Mouse (Mus musculus) heart, adult 11 months (tissue): ENCODE measurements around the gene Cars2.
A peak's percentile ranks its signal among the peaks of the same experiment; 100 is the strongest.
"Not testable (repeated sequence)": the region's sequence is repeated elsewhere in the genome, so short reads cannot be mapped to it uniquely, and the experiment has no call there.

Experiments used
- DNase-seq: peaks from one replicate; pipeline ENCODE4 v3.0.0; 2022

The Cars2 gene

DNA sequence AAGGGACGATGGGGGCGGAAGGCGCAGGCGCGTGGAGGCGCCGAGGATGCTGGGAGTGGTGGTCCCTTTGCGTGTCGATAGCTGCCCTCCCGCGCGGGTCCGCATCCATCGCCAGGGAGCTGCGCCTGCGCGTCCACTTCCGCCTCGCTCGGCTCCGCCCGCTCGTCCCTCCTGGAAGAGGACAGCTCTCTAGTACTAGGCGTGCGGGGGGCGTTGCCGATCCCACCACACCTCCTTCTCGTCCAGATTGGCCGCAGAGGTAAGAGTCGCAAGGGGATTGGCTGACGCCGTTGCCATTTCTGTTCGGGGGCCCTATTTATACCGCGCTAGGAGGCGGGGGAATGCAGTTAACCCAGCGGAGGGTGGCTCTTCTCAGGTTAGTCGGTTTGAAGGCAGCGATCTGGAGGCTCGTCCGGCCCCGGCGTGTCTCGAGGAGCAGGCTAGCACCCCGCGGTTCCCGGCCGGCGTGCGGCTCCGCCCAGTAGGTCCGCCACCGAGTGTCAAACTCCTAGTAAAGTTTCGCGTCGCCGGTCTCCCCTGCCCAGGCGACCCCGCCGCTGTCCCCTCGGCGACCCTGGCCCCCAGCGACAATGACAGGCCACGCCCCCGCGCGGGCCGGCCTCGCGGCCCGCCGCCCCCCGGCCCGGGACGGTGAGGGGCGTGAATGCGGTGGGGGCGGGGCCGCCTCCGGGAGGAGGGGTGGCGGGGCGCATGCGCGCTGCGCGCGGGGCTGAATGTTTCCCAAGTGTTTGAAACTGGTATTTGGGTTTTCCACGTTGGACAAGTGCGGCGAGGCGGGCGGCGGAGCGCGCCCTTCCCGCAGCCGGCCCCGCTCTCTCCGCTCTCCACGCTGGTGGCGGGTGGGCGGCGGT is 5.4 kb upstream of the Cars2 start:
- DNase-seq = peak; percentile 100

DNA sequence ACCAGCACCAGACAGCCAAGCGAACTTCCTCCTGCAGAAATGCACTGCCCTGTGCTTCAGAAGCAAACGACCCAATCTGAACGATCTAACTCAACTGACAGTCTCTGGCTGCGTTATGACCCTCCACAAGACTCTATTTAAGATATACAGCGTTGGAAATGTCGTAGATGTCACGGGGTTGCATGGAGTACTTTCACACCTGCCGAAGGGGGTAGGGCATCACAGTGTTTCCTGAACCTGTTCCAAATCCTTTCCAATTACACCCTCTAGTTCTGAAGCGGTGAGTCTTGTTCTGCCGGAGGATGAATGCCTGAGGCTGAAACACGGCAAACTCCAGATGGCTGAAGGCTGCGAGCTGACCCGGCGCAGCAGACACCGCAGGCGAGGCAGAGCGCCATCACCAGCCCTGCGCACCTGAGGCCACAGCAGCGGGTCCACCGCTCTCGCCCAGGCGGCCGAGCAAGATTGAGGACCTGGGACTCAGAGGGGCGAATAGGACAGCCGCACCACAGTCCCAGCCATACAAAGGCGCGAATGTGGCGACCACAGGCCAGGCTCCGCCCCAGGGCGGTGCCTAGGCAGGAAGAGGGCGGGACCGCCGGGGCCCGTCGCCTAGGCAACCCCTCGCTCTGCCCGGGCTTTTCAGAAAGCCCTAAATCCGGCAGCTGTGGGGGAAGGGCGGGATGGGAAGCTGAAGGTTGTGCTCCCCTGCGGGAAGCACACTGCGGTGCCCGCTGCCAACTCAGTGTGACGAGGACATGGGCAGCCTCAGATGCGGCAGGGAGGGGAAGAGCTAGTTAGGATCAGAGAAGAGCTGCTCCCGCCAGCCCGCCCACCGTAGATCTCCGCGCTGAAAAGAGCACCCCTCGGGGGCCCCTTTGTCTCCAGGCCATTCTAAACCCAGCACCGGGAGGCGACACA is 4.5 kb upstream of the Cars2 start, which contains the start of gene Ing1:
Gene Ing1 (plus strand): TSS at position 773 of the 921 bp plus-strand sequence.
- DNase-seq = peak; percentile 100

- DNase-seq = peak; percentile 72
These were observed 1.8 kb upstream of the Cars2 start for GRCm38 (mm10) chr8:11552390-11552789.

GRCm38 (mm10) chr8:11551497-11551896 is 914 bp upstream of the Cars2 start:
- not testable (repeated sequence) for DNase-seq

DNA sequence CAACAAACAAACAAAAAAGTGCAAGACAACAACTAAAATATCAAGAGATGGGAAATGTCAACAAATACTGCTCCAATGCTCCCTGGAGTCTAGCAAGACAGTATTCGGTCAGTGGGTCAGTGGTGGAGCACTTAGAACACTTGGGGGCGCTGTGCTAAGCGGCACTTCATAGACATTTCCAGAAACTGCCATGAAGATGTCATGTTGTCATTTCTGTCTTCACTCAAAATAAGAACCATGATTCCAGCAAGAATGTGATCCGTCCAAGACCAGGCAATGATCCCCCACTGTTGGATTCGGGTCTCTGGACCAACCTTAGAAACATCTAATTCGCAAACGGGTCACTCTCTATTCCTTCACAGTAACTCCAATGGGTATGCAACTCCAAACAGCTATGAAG is 877 bp downstream of the Cars2 start:
- DNase-seq = peak; percentile 91

GRCm38 (mm10) chr8:11547063-11547462 is 3.5 kb downstream of the Cars2 start:
- DNase-seq = no peak

DNA sequence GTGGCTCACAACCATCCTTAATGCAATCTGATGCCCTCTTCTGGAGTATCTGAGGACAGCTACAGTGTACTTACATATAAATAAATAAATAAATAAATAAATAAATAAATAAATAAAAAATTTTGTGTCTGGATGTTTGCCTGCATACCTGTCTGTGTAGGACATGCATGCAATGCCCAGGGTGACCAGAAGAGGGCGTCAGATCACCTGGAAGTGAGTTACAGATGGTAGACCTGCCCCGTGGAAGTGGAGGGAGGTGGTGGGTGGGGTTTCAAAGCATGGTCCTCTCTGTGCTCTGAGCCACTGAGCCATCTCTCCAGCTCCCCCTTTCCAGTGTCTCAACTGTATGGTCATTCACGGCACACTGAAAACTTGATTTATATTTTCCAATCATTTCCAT is 6.2 kb downstream of the Cars2 start:
- no peak for DNase-seq

GRCm38 (mm10) chr8:11542866-11543265 is 7.7 kb downstream of the Cars2 start:
- DNase-seq = no peak

DNA sequence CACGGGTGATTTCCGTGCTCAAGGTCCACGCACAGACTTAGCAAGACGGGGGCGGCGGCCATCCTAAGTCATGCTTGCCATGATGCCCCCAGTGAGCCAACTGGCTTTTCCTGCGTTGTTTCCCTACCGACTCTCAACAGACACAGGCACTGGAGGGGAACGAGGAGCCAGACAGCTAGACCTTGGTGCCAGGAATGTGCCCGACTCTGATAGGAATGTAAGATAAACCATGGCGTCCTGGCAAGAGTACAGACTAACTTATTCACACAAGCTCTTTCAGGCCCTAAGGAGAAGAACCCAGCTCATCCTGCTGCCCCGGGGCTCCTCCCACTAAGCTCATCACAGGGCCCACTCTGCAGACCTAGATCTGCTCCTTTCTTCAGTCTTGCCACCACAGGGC is 8.6 kb downstream of the Cars2 start:
- no peak for DNase-seq

DNA sequence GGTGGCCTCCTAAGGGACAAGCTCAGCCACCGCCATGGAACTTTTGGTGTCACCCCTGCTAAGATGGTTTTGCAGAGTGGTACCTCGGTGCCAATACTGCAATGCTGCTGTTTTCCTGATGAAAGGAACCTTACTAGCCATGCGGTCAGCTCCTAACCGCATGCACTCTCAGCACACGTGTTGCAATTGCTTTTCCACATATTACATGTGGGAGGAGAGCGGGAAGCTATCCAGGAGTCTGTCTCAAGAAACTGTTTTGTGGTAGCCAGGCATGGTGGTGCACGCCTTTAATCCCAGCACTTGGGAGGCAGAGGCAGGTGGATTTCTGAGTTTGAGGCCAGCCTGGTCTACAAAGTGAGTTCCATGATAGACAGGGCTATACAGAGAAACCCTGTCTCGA is 10.4 kb downstream of the Cars2 start:
- no peak for DNase-seq

DNA sequence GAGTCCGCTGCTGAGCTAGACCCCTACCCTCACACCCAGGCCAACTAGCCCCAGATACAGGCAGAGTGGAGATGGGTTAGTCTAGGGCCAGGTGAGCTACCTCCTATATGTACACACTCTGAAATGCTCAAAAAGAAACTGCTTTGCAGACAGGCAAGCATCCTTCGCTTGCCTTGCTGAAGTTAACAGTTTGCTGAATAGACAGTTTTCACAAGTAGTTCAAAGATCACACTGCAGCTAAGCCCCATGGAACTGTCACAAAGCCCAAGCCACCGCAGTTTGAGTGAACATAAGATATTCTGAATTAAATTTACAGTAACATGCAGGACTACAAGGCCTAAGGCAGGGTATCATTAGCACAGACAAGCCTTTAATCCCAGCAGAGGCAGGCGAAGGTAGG is 11.5 kb downstream of the Cars2 start:
- no peak for DNase-seq

GRCm38 (mm10) chr8:11534494-11534893 is 16.1 kb downstream of the Cars2 start:
- DNase-seq = no peak

GRCm38 (mm10) chr8:11530849-11531248 is 19.7 kb downstream of the Cars2 start:
- no peak for DNase-seq

DNA sequence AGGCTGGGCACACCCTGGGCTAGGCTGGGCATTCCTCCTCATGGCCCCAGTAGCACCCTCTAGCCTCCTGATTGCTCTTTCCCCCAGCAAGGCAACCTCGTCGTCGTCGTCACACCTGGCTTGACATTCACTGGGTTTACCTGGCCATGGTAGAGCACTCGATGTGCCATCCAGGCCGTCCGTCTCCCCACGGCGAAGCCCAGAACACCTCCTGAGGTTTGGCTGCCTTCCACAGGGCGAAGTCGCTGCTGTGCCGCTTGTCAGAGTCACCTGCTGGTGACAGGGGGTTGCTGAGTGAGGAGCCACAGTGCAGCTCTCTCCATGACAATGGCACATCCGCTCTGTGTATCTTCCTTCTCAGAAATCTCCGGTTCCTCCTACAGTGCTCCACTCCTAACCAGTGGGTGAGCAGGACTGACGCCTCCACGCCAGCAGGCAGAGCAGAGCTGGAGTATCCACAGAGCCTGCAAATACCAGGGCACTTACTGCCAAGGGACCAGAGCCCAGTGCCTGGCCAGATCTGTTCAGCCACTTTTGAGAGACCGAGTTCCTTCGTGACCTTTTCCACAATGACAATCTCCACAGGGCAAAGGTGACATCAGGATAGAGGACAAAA is 20.3 kb downstream of the Cars2 start:
- no peak for DNase-seq

GRCm38 (mm10) chr8:11523331-11523730 is 27.3 kb downstream of the Cars2 start:
- no peak for DNase-seq

- DNase-seq = no peak
These were observed 31.9 kb downstream of the Cars2 start for GRCm38 (mm10) chr8:11518676-11519075.

- DNase-seq = no peak
These were observed 32.6 kb downstream of the Cars2 start for GRCm38 (mm10) chr8:11518056-11518396.

GRCm38 (mm10) chr8:11517366-11518055 is 33.1 kb downstream of the Cars2 start:
- peak; percentile 80 for DNase-seq

- DNase-seq = peak; percentile 84
These were observed 34.3 kb downstream of the Cars2 start for GRCm38 (mm10) chr8:11516292-11516691.

DNA sequence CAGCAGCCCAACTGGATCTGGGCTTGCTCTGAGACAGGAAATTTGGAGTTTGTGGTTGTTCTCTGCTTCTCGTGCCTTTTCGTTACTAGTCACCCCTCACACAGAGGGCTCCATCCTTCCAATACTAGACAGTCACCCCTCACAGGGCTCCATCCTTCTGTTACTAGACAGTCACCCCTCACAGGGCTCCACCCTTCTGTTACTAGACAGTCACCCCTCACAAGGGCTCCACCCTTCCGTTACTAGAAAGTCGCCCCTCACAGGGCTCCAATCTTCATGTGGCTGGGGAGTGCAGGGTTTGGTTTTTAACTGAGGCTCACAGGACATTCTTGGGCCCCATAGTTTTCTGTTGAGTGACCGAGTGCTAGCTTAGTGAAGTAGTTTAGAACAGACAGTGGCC is 37.3 kb downstream of the Cars2 start:
- no peak for DNase-seq

DNA sequence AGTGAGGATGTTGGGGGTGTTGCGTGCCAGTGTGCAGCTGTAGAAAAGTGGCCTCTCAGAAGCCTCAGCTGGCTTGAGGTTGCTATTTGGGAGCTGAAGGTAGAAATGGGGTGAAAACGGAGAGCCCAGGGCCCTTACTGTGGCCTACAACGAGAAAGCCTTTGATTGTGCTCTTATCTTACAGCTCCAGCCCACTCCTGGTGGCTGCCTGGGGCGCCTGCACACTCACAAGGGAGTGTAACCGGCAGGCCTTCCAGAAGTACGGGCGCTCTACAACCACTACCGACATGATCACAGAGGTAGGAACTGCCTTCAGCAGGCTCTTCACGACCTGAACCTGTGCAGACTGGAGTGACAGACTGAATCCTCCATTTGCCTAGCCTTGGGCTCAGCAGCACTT is 37.9 kb downstream of the Cars2 start:
- DNase-seq = no peak

- no peak for DNase-seq
These were observed 39.6 kb downstream of the Cars2 start for GRCm38 (mm10) chr8:11510971-11511370.

- no peak for DNase-seq
These were observed 41.7 kb downstream of the Cars2 start for GRCm38 (mm10) chr8:11508880-11509279.
